Mouse (Mus musculus): ENCODE data around the gene Wnt16. TPM values are rescaled to one million over a fixed set of nuclear protein-coding genes. Genes with fewer than 3 reads are reported as not detected.
A peak's percentile ranks its signal among the peaks of the same experiment; 100 is the strongest.

Gene Wnt16
- polyA plus RNA-seq, 1 experiment, result not detected

- Histone ChIP-seq H3K27me3 (ENCODE audit: control insufficient read depth, insufficient read depth, insufficient read length) (no peaks in the 10 kb centered on the region), H3K79me2 (ENCODE audit: control insufficient read depth, insufficient read depth) (no peaks in the 10 kb centered on the region), H3K36me3 (ENCODE audit: control insufficient read depth, insufficient read depth) (no peaks in the 10 kb centered on the region), H3ac (ENCODE audit: control insufficient read depth, insufficient read length) (no peak overlapping the region), H3K4me2 (ENCODE audit: low read depth) (no peak overlapping the region), H3K4me3 (no peak overlapping the region)
- TF ChIP-seq USF1 (IDR thresholded peaks at IDR 0.05; ENCODE audit: low read depth) (no peak), POLR2AphosphoS2 (IDR thresholded peaks at IDR 0.05; ENCODE audit: insufficient read length, low read depth) (no peak), CEBPB (IDR thresholded peaks at IDR 0.05; ENCODE audit: insufficient read depth, poor library complexity, severe bottlenecking) (no peak), REST (IDR thresholded peaks at IDR 0.05; ENCODE audit: insufficient read depth, insufficient read length) (no peak), MYOD1 (IDR thresholded peaks at IDR 0.05; ENCODE audit: control insufficient read depth in 1 of 3, insufficient read length in 2 of 3, low read depth in 2 of 3) (no peak), TCF12 (IDR thresholded peaks at IDR 0.05; ENCODE audit: insufficient read depth, poor library complexity, severe bottlenecking) (no peak), E2F4 (IDR thresholded peaks at IDR 0.05; ENCODE audit: insufficient read depth) (no peak), TCF3 (IDR thresholded peaks at IDR 0.05; ENCODE audit: insufficient read length, low read depth) (no peak), POLR2A (IDR thresholded peaks at IDR 0.05; ENCODE audit: insufficient read length, low read depth) (no peak), MAX (IDR thresholded peaks at IDR 0.05; ENCODE audit: low read depth) (no peak), MYOG (IDR thresholded peaks at IDR 0.05; ENCODE audit: control insufficient read depth in 1 of 3, insufficient read depth in 1 of 3, insufficient read length in 2 of 3, low read depth in 2 of 3) (no peak), SRF (IDR thresholded peaks at IDR 0.05; ENCODE audit: control insufficient read depth, insufficient read length, low read depth) (no peak)
Observed at GRCm38 (mm10) chr6:22298059-22298458, 10.0 kb downstream of the Wnt16 start.

DNA sequence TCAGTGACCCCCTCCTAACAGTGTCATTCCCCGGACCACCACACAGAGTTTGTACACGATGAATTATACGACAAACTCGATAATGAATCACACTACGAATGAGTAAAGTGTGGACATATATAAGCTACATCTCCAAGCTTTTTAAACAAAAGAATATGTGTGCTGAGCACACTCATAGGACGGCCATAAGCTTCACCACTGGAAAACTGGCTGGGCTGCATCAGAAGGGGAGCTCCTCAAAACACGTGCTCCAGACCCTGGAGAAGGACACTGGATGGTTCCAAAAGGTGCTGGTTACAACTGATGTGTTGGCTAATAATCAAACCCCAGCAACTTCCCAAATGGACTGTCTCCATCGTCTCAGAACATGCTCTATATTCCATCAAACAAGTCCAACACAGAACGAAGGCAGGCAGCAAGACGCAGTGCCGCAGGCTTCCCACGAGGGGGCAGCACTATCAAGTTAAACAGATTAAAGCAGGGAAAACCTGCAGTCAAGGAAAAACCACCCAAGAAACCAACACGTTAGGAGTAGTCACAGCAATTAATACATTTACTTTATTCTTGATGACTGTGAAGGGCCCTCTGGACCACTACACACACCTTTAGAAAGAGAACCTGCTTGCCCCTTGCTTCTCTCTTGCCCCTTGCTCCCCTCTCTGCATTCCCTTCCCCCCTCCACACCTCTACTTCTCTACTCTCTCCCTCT, 37.5 kb downstream of the Wnt16 start:
- Histone ChIP-seq H3K27me3 (ENCODE audit: control insufficient read depth, insufficient read depth, insufficient read length) (no peaks in the 10 kb centered on the region), H3ac (ENCODE audit: control insufficient read depth, insufficient read length) (no peak overlapping the region)

DNA sequence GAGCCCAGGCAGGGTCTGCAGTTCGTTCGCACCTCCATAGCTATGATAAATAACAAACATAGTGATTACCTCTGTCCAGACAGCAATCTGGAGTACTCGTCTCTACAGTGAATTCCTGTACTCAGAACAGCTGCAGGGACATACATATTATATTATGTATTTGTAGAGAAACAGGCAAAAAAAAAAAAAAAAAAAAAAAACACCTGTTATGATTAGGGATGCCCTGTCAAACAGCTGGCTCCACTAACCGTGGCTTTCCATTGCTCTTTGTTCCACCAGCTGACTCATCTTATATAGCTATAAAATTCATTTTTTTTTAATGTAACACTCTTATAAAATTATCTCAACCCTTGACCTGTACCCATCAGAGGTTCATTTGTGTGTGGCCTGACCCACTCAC, 38.3 kb downstream of the Wnt16 start:
- TF ChIP-seq SRF (IDR thresholded peaks at IDR 0.05; ENCODE audit: control insufficient read depth, insufficient read length, low read depth) (no peak), CEBPB (IDR thresholded peaks at IDR 0.05; ENCODE audit: insufficient read depth, poor library complexity, severe bottlenecking) (no peak), TCF12 (IDR thresholded peaks at IDR 0.05; ENCODE audit: insufficient read depth, poor library complexity, severe bottlenecking) (no peak), MYOD1 (IDR thresholded peaks at IDR 0.05; ENCODE audit: control insufficient read depth in 1 of 3, insufficient read length in 2 of 3, low read depth in 2 of 3) (peak in 1 of 3 experiments; percentile 24), TCF3 (IDR thresholded peaks at IDR 0.05; ENCODE audit: insufficient read length, low read depth) (no peak)
- H3ac ChIP-seq (ENCODE audit: control insufficient read depth, insufficient read length), result no peak overlapping the region
- H3K79me2 ChIP-seq (ENCODE audit: control insufficient read depth, insufficient read depth), result no peaks in the 10 kb centered on the region
- H3K4me3 ChIP-seq, result no peak overlapping the region
- H3K27me3 ChIP-seq (ENCODE audit: control insufficient read depth, insufficient read depth, insufficient read length), result no peaks in the 10 kb centered on the region
- no peak overlapping the region for H3K4me2 ChIP-seq (ENCODE audit: low read depth)
- H3K36me3 ChIP-seq (ENCODE audit: control insufficient read depth, insufficient read depth), result no peaks in the 10 kb centered on the region

More for the DNA sequence above, 37.5 kb downstream of the Wnt16 start:
- no peak overlapping the region for H3K4me3 ChIP-seq
- H3K36me3 ChIP-seq (ENCODE audit: control insufficient read depth, insufficient read depth), result peaks cover 4% of the 10 kb centered on the region
- H3K4me2 ChIP-seq (ENCODE audit: low read depth), result no peak overlapping the region
- no peaks in the 10 kb centered on the region for H3K79me2 ChIP-seq (ENCODE audit: control insufficient read depth, insufficient read depth)
- TF ChIP-seq MYOG (IDR thresholded peaks at IDR 0.05; ENCODE audit: control insufficient read depth in 1 of 3, insufficient read depth in 1 of 3, insufficient read length in 2 of 3, low read depth in 2 of 3) (no peak), POLR2AphosphoS2 (IDR thresholded peaks at IDR 0.05; ENCODE audit: insufficient read length, low read depth) (no peak), POLR2A (IDR thresholded peaks at IDR 0.05; ENCODE audit: insufficient read length, low read depth) (no peak), USF1 (IDR thresholded peaks at IDR 0.05; ENCODE audit: low read depth) (no peak), CEBPB (IDR thresholded peaks at IDR 0.05; ENCODE audit: insufficient read depth, poor library complexity, severe bottlenecking) (no peak), TCF3 (IDR thresholded peaks at IDR 0.05; ENCODE audit: insufficient read length, low read depth) (no peak), E2F4 (IDR thresholded peaks at IDR 0.05; ENCODE audit: insufficient read depth) (no peak), TCF12 (IDR thresholded peaks at IDR 0.05; ENCODE audit: insufficient read depth, poor library complexity, severe bottlenecking) (no peak), SRF (IDR thresholded peaks at IDR 0.05; ENCODE audit: control insufficient read depth, insufficient read length, low read depth) (no peak), MAX (IDR thresholded peaks at IDR 0.05; ENCODE audit: low read depth) (no peak)

GRCm38 (mm10) chr6:22327091-22327490, 39.1 kb downstream of the Wnt16 start:
- no peak overlapping the region for H3K4me3 ChIP-seq
- TF ChIP-seq MYOG (IDR thresholded peaks at IDR 0.05; ENCODE audit: control insufficient read depth in 1 of 3, insufficient read depth in 1 of 3, insufficient read length in 2 of 3, low read depth in 2 of 3) (no peak), MAX (IDR thresholded peaks at IDR 0.05; ENCODE audit: low read depth) (no peak), POLR2A (IDR thresholded peaks at IDR 0.05; ENCODE audit: insufficient read length, low read depth) (no peak), USF1 (IDR thresholded peaks at IDR 0.05; ENCODE audit: low read depth) (no peak), SRF (IDR thresholded peaks at IDR 0.05; ENCODE audit: control insufficient read depth, insufficient read length, low read depth) (no peak), TCF12 (IDR thresholded peaks at IDR 0.05; ENCODE audit: insufficient read depth, poor library complexity, severe bottlenecking) (no peak), CEBPB (IDR thresholded peaks at IDR 0.05; ENCODE audit: insufficient read depth, poor library complexity, severe bottlenecking) (no peak), E2F4 (IDR thresholded peaks at IDR 0.05; ENCODE audit: insufficient read depth) (no peak), POLR2AphosphoS2 (IDR thresholded peaks at IDR 0.05; ENCODE audit: insufficient read length, low read depth) (no peak), REST (IDR thresholded peaks at IDR 0.05; ENCODE audit: insufficient read depth, insufficient read length) (no peak), MYOD1 (IDR thresholded peaks at IDR 0.05; ENCODE audit: control insufficient read depth in 1 of 3, insufficient read length in 2 of 3, low read depth in 2 of 3) (no peak), TCF3 (IDR thresholded peaks at IDR 0.05; ENCODE audit: insufficient read length, low read depth) (no peak)
- H3ac ChIP-seq (ENCODE audit: control insufficient read depth, insufficient read length), result no peak overlapping the region

More at GRCm38 (mm10) chr6:22327091-22327490, 39.1 kb downstream of the Wnt16 start:
- H3K36me3 ChIP-seq (ENCODE audit: control insufficient read depth, insufficient read depth), result no peaks in the 10 kb centered on the region
- H3K27me3 ChIP-seq (ENCODE audit: control insufficient read depth, insufficient read depth, insufficient read length), result no peaks in the 10 kb centered on the region
- H3K4me2 ChIP-seq (ENCODE audit: low read depth), result no peak overlapping the region
- no peaks in the 10 kb centered on the region for H3K79me2 ChIP-seq (ENCODE audit: control insufficient read depth, insufficient read depth)

Data from myocyte (in vitro differentiated cells).